Mouse (Mus musculus) testis, postnatal 14 days (tissue): ENCODE results near the gene Tas2r105.

ENCODE experiments used
- DNase-seq: peaks from one replicate; pipeline ENCODE4 v3.0.0; 2021; ENCODE audit warnings: low spot score

Gene Tas2r105

DNA sequence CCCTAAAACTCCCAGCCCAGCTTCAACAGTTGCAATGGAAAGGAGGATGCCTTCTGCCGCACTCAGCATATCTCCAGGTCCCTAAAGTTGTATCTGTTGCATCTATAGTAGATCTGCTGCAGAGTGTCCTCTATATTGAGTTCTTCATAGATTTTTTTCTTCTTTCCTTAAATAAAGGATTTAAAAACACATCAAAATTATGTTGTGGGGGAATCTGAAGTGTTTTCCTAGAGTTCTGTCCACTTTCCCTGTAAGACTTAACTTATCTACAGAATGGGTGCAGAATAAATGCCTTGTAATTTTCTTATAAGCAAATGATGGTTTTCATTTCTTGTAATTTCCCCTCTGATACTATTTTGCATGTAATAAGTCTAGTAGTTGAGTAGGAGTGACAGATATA, at the start of gene Tas2r105:
Tas2r105 (minus strand) TSS at position 101 of the 400 bp plus-strand sequence.
- no peak for DNase-seq

DNA sequence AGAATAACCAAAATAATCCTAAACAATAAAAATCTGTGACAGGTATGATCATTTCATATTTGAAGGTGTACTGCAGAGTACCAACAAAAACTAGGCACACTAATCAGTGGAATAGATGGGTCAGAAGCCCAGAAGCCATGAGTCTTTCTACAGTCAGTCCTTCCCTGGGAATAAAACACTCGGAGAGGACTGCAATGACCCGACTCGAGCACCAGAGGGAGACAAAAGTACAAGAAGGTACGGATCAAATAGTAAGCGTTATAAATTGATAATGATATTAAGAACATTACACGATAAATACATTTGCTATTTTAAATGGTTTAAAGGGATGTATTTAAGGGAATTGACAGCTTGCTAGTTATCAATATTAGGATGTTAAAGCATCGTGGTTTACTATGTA, 25.5 kb upstream of the Tas2r105 start:
- DNase-seq: no peak

DNA sequence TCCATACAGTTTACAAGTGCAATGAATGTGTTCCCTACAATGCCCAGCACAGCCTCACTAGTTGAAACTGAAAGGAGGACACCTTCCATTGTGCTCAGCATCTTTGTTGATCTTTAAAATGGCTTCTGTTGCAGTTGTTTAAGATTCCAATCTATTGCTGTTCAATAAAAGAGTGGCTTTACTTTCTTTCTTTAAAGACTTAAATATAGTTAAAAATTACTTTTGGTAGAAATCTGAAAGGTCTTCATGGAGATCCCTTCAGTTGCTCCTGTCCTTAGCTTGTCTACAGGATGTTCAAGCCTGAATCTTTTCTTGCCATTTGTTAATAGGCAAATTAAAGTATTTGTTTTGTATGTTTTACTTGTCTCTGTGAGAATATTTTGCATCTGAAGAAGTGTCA, 2.7 kb upstream of the Tas2r105 start, which contains the start of gene Tas2r114:
Tas2r114 (minus strand) TSS at position 101 of the 400 bp plus-strand sequence.
- DNase-seq: no peak

DNA sequence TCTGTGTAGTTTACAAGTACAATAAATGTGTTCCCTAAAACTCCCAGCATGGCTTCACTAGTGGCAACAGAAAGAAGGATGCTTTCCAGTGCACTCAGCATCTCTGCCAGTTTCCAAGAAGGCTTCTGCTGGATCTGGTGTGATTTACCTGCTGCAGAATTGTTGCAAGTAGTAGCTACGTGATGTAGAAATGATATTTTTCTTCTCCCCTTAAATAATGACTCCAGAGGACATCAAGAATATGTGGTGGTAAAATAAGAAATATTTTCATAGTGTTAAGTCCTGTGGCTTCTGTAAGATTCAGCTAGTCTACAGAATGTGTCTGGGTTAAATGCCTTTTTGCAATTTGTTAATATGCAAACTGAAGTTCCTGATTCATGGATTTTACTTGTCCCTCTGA, 1.7 kb downstream of the Tas2r105 start, which contains the start of gene Tas2r104:
Tas2r104 (minus strand) TSS at position 101 of the 400 bp plus-strand sequence.
- DNase-seq: no peak

DNA sequence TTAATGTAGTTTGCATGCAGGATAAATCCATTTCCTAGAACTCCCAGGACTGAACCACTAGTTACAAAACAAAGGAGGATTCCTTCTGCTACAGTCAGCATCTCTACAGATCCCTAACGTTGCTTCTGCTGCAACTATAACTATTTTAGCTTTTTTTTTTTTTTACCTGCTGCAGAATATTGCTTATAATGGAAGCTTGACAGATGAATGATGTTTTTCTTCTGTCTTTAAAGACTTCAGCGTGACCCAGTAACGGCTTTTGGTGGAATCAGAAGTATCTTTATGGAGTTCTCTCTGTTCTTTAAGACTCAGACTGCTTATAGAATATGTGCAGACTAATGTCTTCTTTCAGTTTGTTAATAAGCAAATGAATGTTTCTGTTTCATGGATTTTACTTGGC, 8.5 kb downstream of the Tas2r105 start, which contains the start of gene Tas2r106:
Tas2r106 (minus strand) TSS at position 101 of the 400 bp plus-strand sequence.
- no peak for DNase-seq

DNA sequence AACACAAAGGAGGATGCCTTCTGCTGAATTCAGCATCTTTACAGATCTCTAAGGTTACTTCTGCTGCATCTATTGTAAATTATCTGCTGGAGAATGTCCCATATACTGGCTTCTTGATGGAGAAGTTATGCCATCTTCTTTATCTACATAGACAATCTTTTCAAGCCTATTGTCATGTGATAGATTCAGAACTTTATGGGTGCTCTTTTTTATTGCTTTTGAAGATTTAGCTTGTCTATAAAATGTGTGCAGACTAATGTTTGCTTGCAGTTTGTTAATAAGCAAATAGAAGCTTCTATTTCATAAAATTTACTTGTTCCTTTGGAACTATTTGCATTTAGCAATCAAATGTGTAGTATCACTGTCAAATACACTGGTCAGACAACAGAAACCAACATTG, 27.2 kb downstream of the Tas2r105 start, which contains the start of gene Tas2r107:
Tas2r107 (minus strand) TSS at position 101 of the 400 bp plus-strand sequence.
- no peak for DNase-seq
